Mouse (Mus musculus) ES-E14 (cell line): Measurements from ENCODE around the gene Lin7c. TPM values are rescaled to one million over a fixed set of nuclear protein-coding genes. Genes with fewer than 3 reads are reported as not detected.

Source experiments
- DNase-seq: peaks from one replicate; pipeline ENCODE4 v3.0.0-alpha.2; 2013; ENCODE audit warnings: low read depth, low spot score
- H3K27ac ChIP-seq: 2 replicates; pipeline ENCODE4 v1.5.1; 2012; ENCODE audit warnings: low read depth, mild to moderate bottlenecking, low read length, moderate library complexity, mixed read lengths; ENCODE audit not compliant: poor library complexity, insufficient read depth, severe bottlenecking
- H3K36me3 ChIP-seq: 2 replicates; pipeline ENCODE4 v1.6.1; 2012; ENCODE audit warnings: mild to moderate bottlenecking, low read length, moderate library complexity, mixed read lengths; ENCODE audit not compliant: control insufficient read depth, poor library complexity, insufficient read depth, severe bottlenecking
- H3K4me1 ChIP-seq, 2 experiments: fragments of 150-350 bp in 1 of 2; sonication (generic) in 1 of 2; 2 replicates each; pipeline ENCODE4 v1.6.1; 2012; ENCODE audit warnings: low read length in 2 of 2, mild to moderate bottlenecking in 1 of 2, mixed read lengths in 1 of 2; ENCODE audit not compliant: control insufficient read depth in 2 of 2, insufficient read depth in 2 of 2, poor library complexity in 1 of 2
- H3K4me3 ChIP-seq, 2 experiments: fragments of 150-350 bp in 1 of 2; sonication (generic) in 1 of 2; 2 replicates each; pipeline ENCODE4 v1.5.1; 2012; ENCODE audit warnings: low read length in 2 of 2, low read depth in 1 of 2, mild to moderate bottlenecking in 1 of 2, mixed read lengths in 1 of 2; ENCODE audit not compliant: insufficient read depth in 1 of 2, poor library complexity in 1 of 2, severe bottlenecking in 1 of 2
- H3K9ac ChIP-seq: 2 replicates; pipeline ENCODE4 v1.6.1; 2012; ENCODE audit warnings: low read depth, mild to moderate bottlenecking, low read length, mixed read lengths; ENCODE audit not compliant: poor library complexity, insufficient read depth, severe bottlenecking
- H3K9me3 ChIP-seq: fragments of 150-350 bp; sonication (generic); 2 replicates; pipeline ENCODE4 v1.6.1; 2012; ENCODE audit warnings: low read depth, mild to moderate bottlenecking, low read length; ENCODE audit not compliant: control insufficient read depth, insufficient read depth
- CHD2 ChIP-seq: IDR thresholded peaks from 2 replicates; pipeline ENCODE4 v1.6.1; 2014; ENCODE audit warnings: mild to moderate bottlenecking, low read depth, low read length, inconsistent platforms
- HCFC1 ChIP-seq: IDR thresholded peaks from 2 replicates; pipeline ENCODE4 v1.6.1; 2012; ENCODE audit warnings: low read length, inconsistent platforms, borderline replicate concordance; ENCODE audit not compliant: insufficient read depth
- MAFK ChIP-seq: IDR thresholded peaks from 2 replicates; pipeline ENCODE4 v1.6.1; 2014; ENCODE audit warnings: mild to moderate bottlenecking, low read depth, low read length, inconsistent platforms; ENCODE audit not compliant: insufficient read depth
- ZC3H11A ChIP-seq: IDR thresholded peaks from 2 replicates; pipeline ENCODE4 v1.6.1; 2012; ENCODE audit warnings: low read depth, mild to moderate bottlenecking, inconsistent platforms, low read length, borderline replicate concordance
- ZNF384 ChIP-seq: IDR thresholded peaks from 2 replicates; pipeline ENCODE4 v1.6.1; 2012; ENCODE audit warnings: low read depth, low read length, inconsistent platforms
- in situ Hi-C, 2 experiments: fragments of 600-800 bp; cut with MboI; formaldehyde crosslinking; loops; one replicate each; pipeline ENCODE4 v1.15.1; 2025; ENCODE audit warnings: low sequenced_read_pairs in 2 of 2, inconsistent platforms in 1 of 2; ENCODE audit not compliant: unreplicated experiment in 2 of 2
- total RNA-seq: library from RNA; depleted of rRNA; stranded (reverse); fragments of 300-350 nt; gene quantifications from 2 replicates; pipeline ENCODE4 v1.2.3, GENCODE M21; 2012

Gene Lin7c
- total RNA-seq, 1 experiment = 71.8 TPM

DNA sequence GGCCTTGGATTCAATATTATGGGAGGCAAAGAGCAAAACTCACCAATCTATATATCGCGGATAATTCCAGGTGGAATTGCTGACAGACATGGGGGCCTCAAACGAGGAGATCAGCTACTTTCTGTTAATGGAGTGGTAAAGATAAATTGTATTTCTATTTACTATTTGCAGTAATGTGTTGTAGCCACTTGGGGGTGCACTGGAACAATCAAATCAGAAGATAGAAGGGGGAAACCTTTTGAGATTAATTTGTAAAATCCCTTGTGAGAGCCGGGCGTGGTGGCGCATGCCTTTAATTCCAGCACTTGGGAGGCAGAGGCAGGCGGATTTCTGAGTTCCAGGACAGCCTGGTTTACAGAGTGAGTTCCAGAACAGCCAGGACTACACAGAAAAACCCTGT, 5.7 kb downstream of the Lin7c start:
- in situ Hi-C loops = loop anchor here in 1 of 2 experiments (25.0 kb wide), 1 partner anchor 466 kb away; the partner anchor contains the start of gene Fibin
- H3K36me3 ChIP-seq = peaks cover 26% of the 10 kb centered on the region
- H3K27ac ChIP-seq = no peak overlapping the region

DNA sequence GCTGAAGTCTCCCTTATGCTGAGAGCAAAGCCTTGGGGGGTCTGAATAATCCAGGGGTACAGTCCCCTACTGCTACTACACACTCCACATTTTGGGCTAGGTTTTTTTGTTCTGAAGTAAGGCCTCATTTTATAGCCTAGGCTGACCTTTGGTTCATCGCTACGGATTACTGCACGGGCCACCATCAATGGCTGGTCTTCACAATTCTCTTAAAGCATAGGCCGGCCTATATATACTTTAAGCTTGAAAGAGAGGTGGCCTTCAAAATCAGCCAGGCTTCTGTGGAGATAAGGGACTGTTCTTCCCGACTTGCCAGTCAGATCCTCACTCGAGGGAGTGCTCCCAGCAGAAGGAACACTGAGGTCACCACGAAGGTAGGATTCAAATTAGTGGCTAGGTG, 12.2 kb downstream of the Lin7c start:
- DNase-seq = no peak
- H3K4me3 ChIP-seq = no peak overlapping the region
- no peaks in the 10 kb centered on the region for H3K9me3 ChIP-seq
- no peaks in the 10 kb centered on the region for H3K4me1 ChIP-seq
- H3K27ac ChIP-seq = no peak overlapping the region
- no peak overlapping the region for H3K9ac ChIP-seq
- H3K36me3 ChIP-seq = peaks cover 13% of the 10 kb centered on the region
- TF ChIP-seq ZNF384 (no peak), ZC3H11A (no peak), MAFK (no peak), HCFC1 (no peak), CHD2 (no peak)
- in situ Hi-C loops = loop anchor here (5.0 to 10.0 kb wide), 3 partner anchors 302 to 662 kb away; no protein-coding TSS in a partner anchor

More for the DNA sequence above, 5.7 kb downstream of the Lin7c start:
- Histone ChIP-seq H3K9me3 (no peaks in the 10 kb centered on the region), H3K4me1 (no peaks in the 10 kb centered on the region), H3K4me3 (no peak overlapping the region), H3K9ac (no peak overlapping the region)
- no peak for DNase-seq
- no peak for TF ChIP-seq MAFK
- TF ChIP-seq ZNF384 = 0 out of 2 replicates have a peak, but pooled peaks have one; percentile 22

DNA sequence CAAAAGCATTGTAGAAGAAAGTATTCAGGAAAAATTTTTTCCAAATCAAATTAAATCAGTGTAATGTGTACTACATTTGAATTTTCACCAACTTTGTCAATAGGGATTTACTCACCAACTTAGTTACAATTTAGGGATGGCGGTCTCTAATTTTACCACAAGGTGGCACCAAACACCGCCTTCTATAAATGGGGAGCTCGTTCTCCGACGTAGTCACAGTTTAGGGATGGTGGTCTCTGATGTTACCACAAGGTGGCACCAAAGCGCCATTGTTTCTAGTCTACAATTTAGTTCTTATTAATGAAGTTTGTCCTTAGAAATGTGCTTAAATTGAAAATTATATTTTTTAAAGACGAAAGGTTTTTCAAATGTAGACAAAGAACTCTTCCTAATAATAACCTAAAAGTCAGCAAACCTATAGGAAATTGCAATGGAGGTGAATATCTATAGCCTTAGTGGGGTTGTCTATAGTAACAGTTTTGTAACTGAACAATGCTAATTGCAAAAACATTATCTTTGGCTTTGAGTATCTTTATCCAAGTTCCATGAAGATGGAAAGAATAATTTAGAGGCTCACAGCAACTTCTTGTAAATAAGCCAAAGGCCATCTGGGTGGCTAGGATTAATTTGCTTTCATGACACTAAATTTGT, 13.6 kb downstream of the Lin7c start:
- no peak overlapping the region for H3K27ac ChIP-seq
- H3K9me3 ChIP-seq = no peaks in the 10 kb centered on the region
- no peak overlapping the region for H3K4me3 ChIP-seq
- H3K36me3 ChIP-seq = peaks cover 10% of the 10 kb centered on the region
- H3K4me1 ChIP-seq = peaks cover 0 to 2% of the 10 kb centered on the region in 2 experiments; a peak in 1 of 4 replicates
- no peak overlapping the region for H3K9ac ChIP-seq
- no peak for TF ChIP-seq MAFK
- 0 out of 2 replicates have a peak, but pooled peaks have one; percentile 33 for TF ChIP-seq HCFC1
- peak; percentile 100 for TF ChIP-seq ZC3H11A
- 0 out of 2 replicates have a peak, but pooled peaks have one; percentile 39 for TF ChIP-seq ZNF384
- TF ChIP-seq CHD2 = no peak
- peak; percentile 83 for DNase-seq
- in situ Hi-C loops = loop anchor here (5.0 to 10.0 kb wide), 3 partner anchors 301 to 661 kb away; no protein-coding TSS in a partner anchor

DNA sequence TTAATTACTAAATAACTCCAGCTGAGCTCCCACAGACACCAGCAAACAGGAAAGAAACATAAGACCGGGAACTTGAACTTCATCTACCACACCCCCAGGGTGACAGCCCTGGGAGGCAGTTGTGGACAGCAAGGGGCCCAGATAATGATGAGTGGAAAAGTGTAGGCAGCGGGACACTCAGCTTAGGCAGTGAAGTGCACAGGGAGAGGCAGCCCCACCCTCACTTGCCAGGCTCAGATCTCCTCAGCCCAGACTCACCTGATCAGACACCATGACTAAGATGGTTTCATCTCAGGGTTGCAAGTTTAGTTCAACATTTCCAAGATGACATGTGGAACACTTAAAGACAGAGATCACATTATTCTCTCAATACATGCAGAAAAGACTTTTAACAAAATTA, 18.5 kb downstream of the Lin7c start:
- H3K27ac ChIP-seq = no peak overlapping the region
- in situ Hi-C loops = loop anchor here (10.0 kb wide), 2 partner anchors 296 to 656 kb away; no protein-coding TSS in a partner anchor
- no peak for TF ChIP-seq ZNF384
- TF ChIP-seq MAFK = no peak
- no peak for TF ChIP-seq ZC3H11A
- no peak for TF ChIP-seq HCFC1
- no peak for TF ChIP-seq CHD2
- H3K4me1 ChIP-seq = peaks cover 5% of the 10 kb centered on the region in 2 experiments; a peak in 3 of 4 replicates
- peaks cover 2% of the 10 kb centered on the region; the same call in 1 of the 2 replicates for H3K36me3 ChIP-seq
- DNase-seq = no peak
- no peaks in the 10 kb centered on the region for H3K9me3 ChIP-seq
- H3K4me3 ChIP-seq = no peak overlapping the region
- no peak overlapping the region for H3K9ac ChIP-seq

DNA sequence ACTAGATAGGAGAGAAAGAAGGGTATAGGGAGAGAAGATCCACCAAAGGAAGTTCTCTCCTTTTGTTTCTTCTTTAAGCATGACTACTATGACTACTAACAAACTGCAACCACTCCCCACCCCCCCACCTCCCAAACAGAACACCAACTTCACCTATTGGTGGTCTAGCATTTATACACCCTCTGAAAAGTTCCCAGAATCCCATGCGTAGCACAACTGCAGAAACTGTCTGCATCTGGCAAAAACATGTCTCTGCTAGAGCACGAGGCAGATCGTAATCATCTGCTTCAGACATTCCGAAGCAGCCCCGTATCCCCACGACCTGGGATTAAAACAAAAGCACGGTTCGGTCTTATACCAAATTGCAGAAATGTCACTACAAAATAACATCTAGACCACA, 21.6 kb downstream of the Lin7c start:
- H3K4me1 ChIP-seq = peaks cover 9 to 11% of the 10 kb centered on the region in 2 experiments
- H3K4me3 ChIP-seq = peak overlapping the region; percentile 56 to 71
- H3K36me3 ChIP-seq = peaks cover 2% of the 10 kb centered on the region; the same call in 1 of the 2 replicates
- H3K27ac ChIP-seq = no peak overlapping the region; the same call in 1 of the 2 replicates
- no peak for DNase-seq
- no peak for TF ChIP-seq ZNF384
- no peak for TF ChIP-seq ZC3H11A
- no peak for TF ChIP-seq MAFK
- TF ChIP-seq HCFC1 = no peak
- no peak for TF ChIP-seq CHD2
- no peaks in the 10 kb centered on the region for H3K9me3 ChIP-seq
- peak overlapping the region; percentile 58; the same call in 1 of the 2 replicates for H3K9ac ChIP-seq
- in situ Hi-C loops = no loop called here
